Mouse (Mus musculus) C2C12 (cell line): ENCODE results near the gene Col19a1.

Experiments used
- CTCF ChIP-seq: IDR thresholded peaks from one replicate; pipeline ENCODE4 v1.5.1; 2011; ENCODE audit not compliant: control insufficient read depth, insufficient read depth, insufficient read length
- MAX ChIP-seq: IDR thresholded peaks from one replicate; pipeline ENCODE4 v1.6.1; 2011; ENCODE audit warnings: mild to moderate bottlenecking, control low read depth
- MYOG ChIP-seq: IDR thresholded peaks from one replicate; pipeline ENCODE4 v1.6.1; 2011; ENCODE audit not compliant: control insufficient read depth, insufficient read length; ENCODE audit errors: extremely low read depth
- USF1 ChIP-seq: IDR thresholded peaks from one replicate; pipeline ENCODE4 v1.6.1; 2011; ENCODE audit warnings: low read depth, mild to moderate bottlenecking, control low read depth, moderate library complexity

GRCm38 (mm10) chr1:24244931-24245330, 342.3 kb downstream of the Col19a1 start:
- no peak for TF ChIP-seq MAX
- TF ChIP-seq CTCF, result no peak
- TF ChIP-seq MYOG, result no peak
- no peak for TF ChIP-seq USF1
